Mouse (Mus musculus) MEL (cell line): ENCODE results near the gene Arfip1. TPM values are rescaled to one million over a fixed set of nuclear protein-coding genes. Genes with fewer than 3 reads are reported as not detected.

Experiments
- DNase-seq: peaks from one replicate; pipeline ENCODE4 v3.0.0; 2011; ENCODE audit warnings: low read depth, low spot score
- H3K27ac ChIP-seq: 2 replicates; pipeline ENCODE4 v1.5.1; 2012; ENCODE audit warnings: low read depth, mild to moderate bottlenecking, control low read depth, low read length, moderate library complexity; ENCODE audit not compliant: control insufficient read depth
- H3K27me3 ChIP-seq, 2 experiments: fragments of 150-350 bp in 1 of 2; sonication (generic) in 1 of 2; 2 replicates each; pipeline ENCODE4 v1.6.1; 2012; ENCODE audit warnings: low read length in 2 of 2, mild to moderate bottlenecking in 2 of 2, improper control_type of control experiment in 1 of 2, moderate library complexity in 1 of 2; ENCODE audit not compliant: insufficient read depth in 2 of 2, control insufficient read depth in 1 of 2
- H3K36me3 ChIP-seq, 2 experiments: 2 replicates each; pipeline ENCODE4 v1.6.1; 2012 to 2014; ENCODE audit warnings: low read length in 2 of 2, improper control_type of control experiment in 1 of 2, inconsistent platforms in 1 of 2, mild to moderate bottlenecking in 1 of 2; ENCODE audit not compliant: insufficient read depth in 2 of 2, control insufficient read depth in 1 of 2
- H3K4me1 ChIP-seq, 2 experiments: fragments of 150-350 bp in 1 of 2; sonication (generic) in 1 of 2; 2 replicates each; pipeline ENCODE4 v1.6.1; 2012; ENCODE audit warnings: low read length in 2 of 2, improper control_type of control experiment in 1 of 2, mild to moderate bottlenecking in 1 of 2; ENCODE audit not compliant: insufficient read depth in 2 of 2, control insufficient read depth in 1 of 2
- H3K4me3 ChIP-seq, 2 experiments: fragments of 150-350 bp in 1 of 2; sonication (generic) in 1 of 2; 2 replicates each; pipeline ENCODE4 v1.5.1; 2012; ENCODE audit warnings: low read depth in 2 of 2, low read length in 2 of 2, mild to moderate bottlenecking in 2 of 2, moderate library complexity in 2 of 2, control low read depth in 1 of 2, improper control_type of control experiment in 1 of 2; ENCODE audit not compliant: control insufficient read depth in 1 of 2, insufficient read depth in 1 of 2
- H3K79me2 ChIP-seq: 2 replicates; pipeline ENCODE4 v1.6.1; 2012; ENCODE audit warnings: mild to moderate bottlenecking, low read length, moderate library complexity; ENCODE audit not compliant: control insufficient read depth, poor library complexity, insufficient read depth
- H3K9ac ChIP-seq: 2 replicates; pipeline ENCODE4 v1.6.1; 2012; ENCODE audit warnings: low read depth, mild to moderate bottlenecking, control low read depth, low read length, moderate library complexity; ENCODE audit not compliant: control insufficient read depth, poor library complexity, severe bottlenecking
- H3K9me3 ChIP-seq: fragments of 150-350 bp; sonication (generic); replicated peaks from 2 replicates; pipeline ENCODE4 v1.6.1; 2012; ENCODE audit warnings: mild to moderate bottlenecking, low read length, improper control_type of control experiment, moderate library complexity; ENCODE audit not compliant: insufficient read depth
- CHD1 ChIP-seq: IDR thresholded peaks from 2 replicates; pipeline ENCODE4 v1.6.1; 2012; ENCODE audit warnings: low read depth, mild to moderate bottlenecking, inconsistent platforms, low read length, improper control_type of control experiment
- CHD2 ChIP-seq: IDR thresholded peaks from 2 replicates; pipeline ENCODE4 v1.6.1; 2011; ENCODE audit warnings: low read length, improper control_type of control experiment
- CTCF ChIP-seq, 3 experiments: IDR thresholded peaks in 2 of 3; conservative IDR thresholded peaks in 1 of 3; 2 replicates each; pipeline ENCODE4 v1.5.1; 2011 to 2012; ENCODE audit warnings: low read length in 3 of 3, low read depth in 2 of 3, mild to moderate bottlenecking in 2 of 3, improper control_type of control experiment in 1 of 3, inconsistent platforms in 1 of 3, mixed read lengths in 1 of 3, moderate library complexity in 1 of 3; ENCODE audit not compliant: control insufficient read depth in 1 of 3, insufficient read depth in 1 of 3, poor library complexity in 1 of 3, severe bottlenecking in 1 of 3
- ELF1 ChIP-seq: IDR thresholded peaks from 2 replicates; pipeline ENCODE4 v1.6.1; 2014; ENCODE audit warnings: low read depth, mild to moderate bottlenecking, inconsistent platforms, low read length, improper control_type of control experiment, moderate library complexity
- EP300 ChIP-seq, 2 experiments: IDR thresholded peaks; 2 replicates each; pipeline ENCODE4 v1.6.1; 2011; ENCODE audit warnings: improper control_type of control experiment in 2 of 2, low read length in 2 of 2, low read depth in 1 of 2, mild to moderate bottlenecking in 1 of 2
- ETS1 ChIP-seq: IDR thresholded peaks from 2 replicates; pipeline ENCODE4 v1.6.1; 2012; ENCODE audit warnings: low read depth, mild to moderate bottlenecking, inconsistent platforms, low read length, improper control_type of control experiment, moderate library complexity
- GABPA ChIP-seq: IDR thresholded peaks from 2 replicates; pipeline ENCODE4 v1.6.1; 2012; ENCODE audit warnings: low read depth, mild to moderate bottlenecking, inconsistent platforms, low read length, improper control_type of control experiment, moderate library complexity
- GATA1 ChIP-seq: IDR thresholded peaks from 2 replicates; pipeline ENCODE4 v1.6.1; 2011; ENCODE audit warnings: low read depth, low read length, improper control_type of control experiment
- HCFC1 ChIP-seq: IDR thresholded peaks from 2 replicates; pipeline ENCODE4 v1.6.1; 2012; ENCODE audit warnings: low read depth, mild to moderate bottlenecking, inconsistent platforms, low read length, improper control_type of control experiment, moderate library complexity
- JUND ChIP-seq: IDR thresholded peaks from 2 replicates; pipeline ENCODE4 v1.6.1; 2011; ENCODE audit warnings: low read depth, mild to moderate bottlenecking, improper control_type of control experiment, low read length
- KAT2A ChIP-seq: conservative IDR thresholded peaks from 2 replicates; pipeline ENCODE4 v1.6.1; 2012; ENCODE audit warnings: low read depth, low read length, improper control_type of control experiment, inconsistent platforms
- MAFK ChIP-seq: IDR thresholded peaks from 2 replicates; pipeline ENCODE4 v1.6.1; 2011; ENCODE audit warnings: low read depth, mild to moderate bottlenecking, low read length, improper control_type of control experiment, borderline replicate concordance
- MAZ ChIP-seq: IDR thresholded peaks from 2 replicates; pipeline ENCODE4 v1.6.1; 2012; ENCODE audit warnings: low read depth, mild to moderate bottlenecking, inconsistent platforms, low read length, improper control_type of control experiment
- MXI1 ChIP-seq: IDR thresholded peaks from 2 replicates; pipeline ENCODE4 v1.6.1; 2011; ENCODE audit warnings: mild to moderate bottlenecking, low read depth, low read length, improper control_type of control experiment
- MYB ChIP-seq: IDR thresholded peaks from 2 replicates; pipeline ENCODE4 v1.6.1; 2011; ENCODE audit warnings: mild to moderate bottlenecking, low read depth, low read length, improper control_type of control experiment
- NELFE ChIP-seq: IDR thresholded peaks from 2 replicates; pipeline ENCODE4 v1.6.1; 2011; ENCODE audit warnings: low read depth, low read length, improper control_type of control experiment
- POLR2A ChIP-seq, 2 experiments: IDR thresholded peaks; 2 replicates each; pipeline ENCODE4 v1.6.1; 2011 to 2012; ENCODE audit warnings: low read length in 2 of 2, mild to moderate bottlenecking in 2 of 2, control low read depth in 1 of 2, improper control_type of control experiment in 1 of 2, low read depth in 1 of 2, moderate library complexity in 1 of 2; ENCODE audit not compliant: control insufficient read depth in 1 of 2, insufficient read depth in 1 of 2, poor library complexity in 1 of 2
- POLR2AphosphoS2 ChIP-seq: IDR thresholded peaks from 2 replicates; pipeline ENCODE4 v1.6.1; 2011; ENCODE audit warnings: low read length, improper control_type of control experiment
- RAD21 ChIP-seq: IDR thresholded peaks from 2 replicates; pipeline ENCODE4 v1.6.1; 2011; ENCODE audit warnings: mild to moderate bottlenecking, low read depth, low read length, improper control_type of control experiment
- RCOR1 ChIP-seq: IDR thresholded peaks from 2 replicates; pipeline ENCODE4 v1.6.1; 2012; ENCODE audit warnings: low read depth, mild to moderate bottlenecking, inconsistent platforms, low read length, improper control_type of control experiment
- SMC3 ChIP-seq: IDR thresholded peaks from 2 replicates; pipeline ENCODE4 v1.6.1; 2011; ENCODE audit warnings: low read depth, low read length, improper control_type of control experiment
- TAL1 ChIP-seq: IDR thresholded peaks from 2 replicates; pipeline ENCODE4 v1.6.1; 2012; ENCODE audit warnings: mild to moderate bottlenecking, inconsistent platforms, low read length, moderate library complexity, mixed read lengths
- TBP ChIP-seq: IDR thresholded peaks from 2 replicates; pipeline ENCODE4 v1.8.0; 2011; ENCODE audit warnings: low read depth, low read length, improper control_type of control experiment
- USF2 ChIP-seq, 2 experiments: IDR thresholded peaks; 2 replicates each; pipeline ENCODE4 v1.6.1; 2011 to 2012; ENCODE audit warnings: improper control_type of control experiment in 2 of 2, low read length in 2 of 2, borderline replicate concordance in 1 of 2, inconsistent platforms in 1 of 2, low read depth in 1 of 2, mild to moderate bottlenecking in 1 of 2; ENCODE audit not compliant: insufficient read depth in 1 of 2
- ZC3H11A ChIP-seq: IDR thresholded peaks from 2 replicates; pipeline ENCODE4 v1.6.1; 2012; ENCODE audit warnings: low read depth, mild to moderate bottlenecking, inconsistent platforms, low read length, improper control_type of control experiment
- ZMIZ1 ChIP-seq: IDR thresholded peaks from 2 replicates; pipeline ENCODE4 v1.6.1; 2012; ENCODE audit warnings: low read depth, mild to moderate bottlenecking, inconsistent platforms, low read length, improper control_type of control experiment, moderate library complexity
- polyA plus RNA-seq, 2 experiments: library from polyadenylated mRNA; stranded (reverse) in 1 of 2; unstranded in 1 of 2; fragments of >175 nt in 1 of 2; fragments of >200 nt in 1 of 2; gene quantifications; 2 replicates each; pipeline versions ENCODE4 v1.2.1 to v1.2.4; 2012; ENCODE audit warnings: low replicate concordance in 2 of 2, low read depth in 1 of 2; ENCODE audit not compliant: insufficient read length in 2 of 2, insufficient read depth in 1 of 2, missing spikeins in 1 of 2
- total RNA-seq: library from RNA; depleted of rRNA; stranded (reverse); fragments of 300-350 nt; gene quantifications from 2 replicates; pipeline ENCODE4 v1.2.3, GENCODE M21; 2012

Gene Arfip1
- total and polyA plus RNA-seq, 3 experiments = 12.5 to 15.4 TPM; not detected in 1

DNA sequence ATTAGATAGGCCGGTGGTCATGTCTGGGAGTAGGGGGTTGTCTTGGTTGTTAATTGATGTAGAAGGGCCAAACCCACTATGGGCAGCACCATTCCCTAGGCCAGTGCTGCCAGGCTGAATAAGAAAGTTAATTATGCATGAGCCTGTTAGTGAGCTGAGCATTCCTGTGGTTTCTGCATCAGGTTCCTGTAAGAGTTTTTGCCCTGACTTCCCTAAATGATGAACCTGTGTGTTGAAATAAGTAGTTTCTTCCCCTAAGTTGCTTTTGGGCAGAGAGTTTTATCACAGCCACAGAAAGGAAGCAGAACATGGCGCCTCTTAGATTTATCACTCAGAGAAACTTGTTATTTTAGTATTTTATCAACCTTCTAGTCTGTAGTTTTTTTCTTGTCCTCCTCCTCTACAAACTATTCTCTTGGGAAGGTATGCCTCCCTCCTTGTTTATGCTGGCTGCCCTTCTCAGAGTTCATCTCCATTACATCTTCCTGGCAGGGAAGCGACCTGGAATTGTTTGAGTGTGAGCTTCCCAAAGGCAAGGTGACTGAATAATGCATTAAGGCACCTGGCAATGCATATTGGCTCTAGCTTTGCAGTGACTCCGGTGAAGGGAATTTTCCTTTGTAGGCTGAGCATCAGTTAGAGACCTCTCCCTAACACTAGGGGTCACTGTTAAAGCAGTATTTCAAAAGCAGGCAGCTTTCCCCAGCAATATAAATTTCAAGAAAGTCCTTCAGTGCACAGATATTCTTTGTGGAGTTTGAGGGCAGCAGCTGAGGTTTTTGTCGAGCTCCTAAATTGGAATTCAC lies 32.8 kb upstream of the Arfip1 start (continued):
- TF ChIP-seq USF2 (IDR thresholded peaks at IDR 0.05; ENCODE audit: borderline replicate concordance in 1 of 2, insufficient read depth in 1 of 2, low read depth in 1 of 2, low read length in 2 of 2) = no peak
- TF ChIP-seq HCFC1 = no peak
- peak; percentile 79 for TF ChIP-seq GATA1

GRCm38 (mm10) chr3:84610183-84610710 lies 27.8 kb upstream of the Arfip1 start:
- peaks cover 0 to under 1% of the 10 kb centered on the region in 2 experiments; a peak in 1 of 4 replicates for H3K4me1 ChIP-seq
- TF ChIP-seq JUND (no peak), MAFK (no peak), POLR2AphosphoS2 (no peak), HCFC1 (no peak), RCOR1 (no peak), TAL1 (no peak), ZC3H11A (no peak), GABPA (no peak), MAZ (no peak), TBP (no peak), RAD21 (no peak)
- DNase-seq = peak; percentile 24

GRCm38 (mm10) chr3:84603212-84603611 lies 20.8 kb upstream of the Arfip1 start:
- TF ChIP-seq MAFK = no peak
- TF ChIP-seq TBP = 0 out of 2 replicates have a peak, but pooled peaks have one; percentile 53
- peak in 1 of 2 experiments; percentile 41; a peak in 1 of 4 replicates for TF ChIP-seq POLR2A (IDR thresholded peaks at IDR 0.05; ENCODE audit: control insufficient read depth in 1 of 2, insufficient read depth in 1 of 2, low read depth in 1 of 2, low read length in 2 of 2, poor library complexity in 1 of 2)
- no peak for TF ChIP-seq ZMIZ1
- peak; percentile 52 to 73 for TF ChIP-seq EP300 (IDR thresholded peaks at IDR 0.05; ENCODE audit: low read depth in 1 of 2, low read length in 2 of 2)
- TF ChIP-seq GABPA = no peak
- no peak for TF ChIP-seq TAL1
- peak; percentile 70 for TF ChIP-seq RCOR1
- TF ChIP-seq CHD1 = no peak
- no peak for TF ChIP-seq CTCF (IDR thresholded peaks at IDR 0.05 in 2 of 3, conservative IDR thresholded peaks at IDR 0.05 in 1 of 3; ENCODE audit: control insufficient read depth in 1 of 3, insufficient read depth in 1 of 3, low read depth in 2 of 3, low read length in 3 of 3, poor library complexity in 1 of 3, severe bottlenecking in 1 of 3)
- peak; percentile 71 for TF ChIP-seq GATA1
- no peak for TF ChIP-seq CHD2
- TF ChIP-seq ETS1 = peak; percentile 54
- TF ChIP-seq NELFE = peak; percentile 23; the same call in 1 of the 2 replicates
- 0 out of 2 replicates have a peak, but pooled peaks have one; percentile 23 for TF ChIP-seq ELF1
- TF ChIP-seq MAZ = 0 out of 2 replicates have a peak, but pooled peaks have one; percentile 44
- TF ChIP-seq MXI1 = 0 out of 2 replicates have a peak, but pooled peaks have one; percentile 31
- TF ChIP-seq SMC3 = no peak
- no peak for TF ChIP-seq KAT2A
- TF ChIP-seq MYB = no peak
- no peak for TF ChIP-seq ZC3H11A
- DNase-seq = peak; percentile 76
- Histone ChIP-seq H3K4me3 (peak overlapping the region in 1 of 2 experiments; percentile 27; a peak in 2 of 4 replicates), H3K27me3 (no peaks in the 10 kb centered on the region), H3K4me1 (peaks cover 6 to 25% of the 10 kb centered on the region in 2 experiments), H3K79me2 (no peaks in the 10 kb centered on the region), H3K36me3 (peaks cover 0 to 28% of the 10 kb centered on the region in 2 experiments; a peak in 2 of 4 replicates), H3K9me3 (no peaks in the 10 kb centered on the region), H3K9ac (no peak overlapping the region), H3K27ac (peak overlapping the region; percentile 15)

More at GRCm38 (mm10) chr3:84610183-84610710, 27.8 kb upstream of the Arfip1 start:
- Histone ChIP-seq H3K9me3 (no peaks in the 10 kb centered on the region), H3K79me2 (no peaks in the 10 kb centered on the region), H3K36me3 (peaks cover 0 to under 1% of the 10 kb centered on the region in 2 experiments; a peak in 1 of 4 replicates), H3K9ac (no peak overlapping the region), H3K4me3 (no peak overlapping the region), H3K27me3 (no peaks in the 10 kb centered on the region), H3K27ac (no peak overlapping the region)
